Mouse (Mus musculus): ENCODE results near the gene Rasgrp2. TPM values are rescaled to one million over a fixed set of nuclear protein-coding genes. Genes with fewer than 3 reads are reported as not detected.

Gene Rasgrp2
- 1.2 TPM for polyA plus RNA-seq (2014; fragmentation: Illumina TruSeq; extraction: RNeasy Lipid Tissue Mini Kit (QIAGEN cat#74804); ENCODE audit: low replicate concordance)

DNA sequence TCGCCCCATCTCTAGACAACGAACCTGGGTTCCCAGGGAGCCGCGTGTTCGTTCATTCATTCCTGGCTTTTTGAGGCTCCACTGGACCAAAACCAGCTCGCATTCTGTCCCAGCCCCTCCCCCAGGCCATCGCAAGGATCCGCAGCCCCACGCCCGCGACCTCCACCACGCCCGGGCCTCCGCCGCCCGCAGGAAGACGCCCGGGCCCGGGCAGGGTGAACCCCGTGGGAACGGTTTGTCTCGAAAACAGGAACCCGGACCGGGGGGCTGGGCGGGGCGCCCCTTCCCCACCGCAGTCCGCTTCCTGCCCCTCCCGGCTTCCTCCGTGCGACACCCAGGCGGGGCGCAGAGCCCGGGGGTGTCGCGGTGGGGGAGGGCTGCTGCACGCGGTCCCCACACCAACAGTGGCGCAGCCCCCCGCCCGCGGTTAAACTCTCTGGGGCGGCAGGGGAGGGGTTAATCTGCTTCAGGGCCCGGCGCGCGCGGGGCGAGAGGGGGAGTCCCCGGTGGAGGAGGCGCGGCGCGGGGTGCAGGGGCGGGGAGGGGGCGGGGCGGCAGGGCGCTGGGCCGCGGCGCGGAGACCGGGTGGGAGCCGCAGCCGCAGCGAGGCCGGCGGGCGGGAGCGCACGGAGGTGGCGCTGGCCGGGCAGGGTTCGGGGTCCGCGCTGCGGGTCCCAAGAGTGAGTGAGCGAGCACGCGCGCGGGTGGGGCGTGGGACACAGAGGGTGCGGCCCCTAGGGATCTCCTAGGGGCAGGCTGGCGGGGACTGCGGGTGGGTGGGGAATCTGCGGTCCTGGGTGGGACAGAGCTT is at the start of gene Rasgrp2:
Gene Rasgrp2, plus strand, starts transcription at position 56 of the 811 bp plus-strand sequence.

GRCm38 (mm10) chr19:6363411-6364240 is 35.5 kb upstream of the Rasgrp2 start, which contains the start of gene Sf1:
TSS of gene Sf1 (plus strand) at chr19:6363690.

GRCm38 (mm10) chr19:6384128-6384527 is 15.0 kb upstream of the Rasgrp2 start, which contains the start of gene Pygm:
TSS of gene Pygm (plus strand) at chr19:6384399.

DNA sequence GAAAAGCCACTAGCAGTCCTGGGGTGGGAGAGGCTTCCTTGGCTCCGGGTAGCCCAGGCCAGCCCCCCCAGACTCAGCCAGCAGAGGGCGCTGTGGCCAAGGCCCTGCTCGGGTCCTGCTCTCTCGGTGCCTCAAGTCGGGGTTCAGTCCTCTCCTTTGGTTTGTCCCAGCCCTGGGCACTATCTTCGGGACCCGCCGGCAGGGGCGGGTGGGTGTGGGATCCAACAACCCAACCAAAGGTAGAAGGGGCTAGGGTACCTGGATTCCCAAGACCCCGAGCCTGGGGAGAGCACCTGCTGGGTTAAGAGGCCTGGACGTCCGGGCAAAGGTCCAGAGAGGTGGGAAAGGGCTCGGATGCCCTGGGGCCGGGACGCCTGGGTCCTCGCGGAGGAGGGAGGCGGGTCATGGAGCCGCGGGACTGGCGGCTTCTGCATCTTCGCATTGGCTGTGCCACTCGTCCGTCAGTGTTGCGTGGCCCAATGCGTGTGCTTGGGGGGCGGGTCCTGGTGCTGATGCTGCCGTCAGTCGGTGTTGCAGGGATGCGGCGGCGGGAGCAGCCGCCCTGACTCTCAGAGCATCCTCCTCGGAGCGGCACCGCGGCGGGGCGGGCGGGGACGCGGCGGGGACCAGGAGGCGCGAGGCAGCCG is 19.2 kb downstream of the Rasgrp2 start, which contains the start of gene Nrxn2:
Gene Nrxn2, plus strand, starts transcription at position 499 of the 647 bp plus-strand sequence.

Other genes with a start within 250 kb of the Rasgrp2 start
- gene Majin, start 215.0 kb upstream of the Rasgrp2 start, polyA plus RNA-seq (2014; fragmentation: Illumina TruSeq; extraction: RNeasy Lipid Tissue Mini Kit (QIAGEN cat#74804); ENCODE audit: low replicate concordance) = 0.37 TPM
- gene Gpha2, start 173.0 kb upstream of the Rasgrp2 start, polyA plus RNA-seq (2014; fragmentation: Illumina TruSeq; extraction: RNeasy Lipid Tissue Mini Kit (QIAGEN cat#74804); ENCODE audit: low replicate concordance) = not detected
- 0.30 TPM for gene Ppp2r5b, start 163.5 kb upstream of the Rasgrp2 start, polyA plus RNA-seq (2014; fragmentation: Illumina TruSeq; extraction: RNeasy Lipid Tissue Mini Kit (QIAGEN cat#74804); ENCODE audit: low replicate concordance)
- gene Atg2a, start 157.7 kb upstream of the Rasgrp2 start, polyA plus RNA-seq (2014; fragmentation: Illumina TruSeq; extraction: RNeasy Lipid Tissue Mini Kit (QIAGEN cat#74804); ENCODE audit: low replicate concordance) = 0.07 TPM
- gene Ehd1, start 122.6 kb upstream of the Rasgrp2 start, polyA plus RNA-seq (2014; fragmentation: Illumina TruSeq; extraction: RNeasy Lipid Tissue Mini Kit (QIAGEN cat#74804); ENCODE audit: low replicate concordance) = 22.8 TPM
- gene Cdc42bpg, start 92.9 kb upstream of the Rasgrp2 start, polyA plus RNA-seq (2014; fragmentation: Illumina TruSeq; extraction: RNeasy Lipid Tissue Mini Kit (QIAGEN cat#74804); ENCODE audit: low replicate concordance) = 4.0 TPM
- gene Men1, start 64.4 kb upstream of the Rasgrp2 start, polyA plus RNA-seq (2014; fragmentation: Illumina TruSeq; extraction: RNeasy Lipid Tissue Mini Kit (QIAGEN cat#74804); ENCODE audit: low replicate concordance) = 3.2 TPM
- gene Map4k2, start 58.2 kb upstream of the Rasgrp2 start, polyA plus RNA-seq (2014; fragmentation: Illumina TruSeq; extraction: RNeasy Lipid Tissue Mini Kit (QIAGEN cat#74804); ENCODE audit: low replicate concordance) = 3.2 TPM
- gene Sf1, start 35.6 kb upstream of the Rasgrp2 start, polyA plus RNA-seq (2014; fragmentation: Illumina TruSeq; extraction: RNeasy Lipid Tissue Mini Kit (QIAGEN cat#74804); ENCODE audit: low replicate concordance) = 86.9 TPM
- gene Pygm, start 14.9 kb upstream of the Rasgrp2 start, polyA plus RNA-seq (2014; fragmentation: Illumina TruSeq; extraction: RNeasy Lipid Tissue Mini Kit (QIAGEN cat#74804); ENCODE audit: low replicate concordance) = 1.0 TPM
- gene Nrxn2, start 19.4 kb downstream of the Rasgrp2 start, polyA plus RNA-seq (2014; fragmentation: Illumina TruSeq; extraction: RNeasy Lipid Tissue Mini Kit (QIAGEN cat#74804); ENCODE audit: low replicate concordance) = not detected
- not detected for gene Slc22a12, start 143.7 kb downstream of the Rasgrp2 start, polyA plus RNA-seq (2014; fragmentation: Illumina TruSeq; extraction: RNeasy Lipid Tissue Mini Kit (QIAGEN cat#74804); ENCODE audit: low replicate concordance)